Comparison of ENCODE assay signal across 8 mouse cellular contexts in the genomic region with DNA sequence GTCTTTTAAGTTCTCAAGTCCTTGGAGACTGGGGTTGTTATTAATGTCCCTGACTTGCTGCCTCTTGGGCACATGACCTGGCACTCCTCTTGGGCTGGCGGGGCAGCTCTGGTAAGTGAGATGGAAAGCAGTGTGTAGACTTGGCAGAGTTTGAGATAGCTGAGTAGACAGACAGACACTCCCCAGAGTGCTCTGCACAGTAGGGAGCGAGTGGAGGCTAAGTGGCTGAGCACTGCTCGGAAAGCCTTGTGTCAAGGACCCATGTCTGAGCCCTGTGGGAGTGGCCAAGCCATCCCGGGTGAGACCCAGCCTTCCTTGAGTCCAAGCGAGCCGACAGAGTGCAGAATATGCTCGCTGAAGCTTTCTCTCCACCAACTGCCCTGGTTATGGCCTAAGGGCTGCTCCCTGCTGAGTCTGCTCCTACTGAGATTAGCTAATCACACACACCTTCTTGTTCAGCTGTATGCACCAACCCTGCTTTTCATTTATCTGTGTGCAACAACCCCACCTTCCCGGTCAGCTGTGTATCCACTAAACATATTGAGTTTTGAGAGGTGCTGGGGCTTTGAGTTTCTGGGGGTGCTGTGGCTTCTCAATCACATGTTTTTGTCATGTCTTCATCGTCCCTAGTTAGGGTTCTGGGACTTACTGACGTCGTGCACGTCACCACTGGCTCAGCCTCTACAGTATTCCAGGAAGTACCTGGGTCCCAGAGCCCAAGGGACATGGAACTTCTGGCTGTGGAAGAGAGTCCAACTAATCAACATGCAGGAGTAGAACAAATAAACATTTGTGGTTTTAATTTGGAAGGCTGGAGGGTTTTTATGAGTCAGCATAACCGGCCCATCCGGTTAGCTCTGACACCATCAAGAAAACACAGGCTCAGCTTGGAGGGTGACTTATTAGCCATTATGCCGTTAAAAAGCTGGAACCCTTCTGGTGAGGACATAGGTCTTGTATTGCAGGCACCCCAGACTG. TPM values are rescaled to one million over a fixed set of nuclear protein-coding genes. Genes with fewer than 3 reads are reported as not detected.
DNase-seq lines count a peak whose midpoint lies in the region.

No protein-coding gene starts in this region.

- intact Hi-C loops in left cerebral cortex, postnatal 25 days (cut with DNase I): no loop called here

- peak; percentile 71 for DNase-seq in urinary bladder, postnatal 14 days (ENCODE audit: low spot score)
- no peak for DNase-seq in urinary bladder, postnatal 10 days (ENCODE audit: low spot score)
- DNase-seq in gastrocnemius, postnatal 10 days: peak; percentile 26
- DNase-seq in liver: peak; percentile 86
- DNase-seq in spleen, postnatal 14 days (ENCODE audit: low spot score in 2 of 2): peak; percentile 47 to 62
- no peak for DNase-seq in embryo, embryonic 11 days
- no peak for DNase-seq in left cerebral cortex, postnatal 25 days (ENCODE audit: low spot score in 2 of 2)
- no peak for DNase-seq in cerebellum, adult 9-10 months

RNA-seq across cellular contexts. Expression of a gene that starts 16.0 kb away (rescaled TPM):
- total RNA-seq in gastrocnemius, postnatal 10 days (2021): 1 to 10 TPM; 1.2 to 2.4 TPM
- 100 to 1,000 TPM; 749 to 762 TPM for total RNA-seq in left cerebral cortex, postnatal 25 days (2021)

RNA-seq across cellular contexts. Expression of a gene that starts 22.4 kb away (rescaled TPM):
- total RNA-seq in gastrocnemius, postnatal 10 days (2021): not detected
- total RNA-seq in left cerebral cortex, postnatal 25 days (2021): 1 to 10 TPM; 8.6 to 9.3 TPM

RNA-seq across cellular contexts. Expression of a gene that starts 42.4 kb away (rescaled TPM):
- not detected for total RNA-seq in gastrocnemius, postnatal 10 days (2021)
- under 1 TPM in 1 of 2 experiments, not detected in 1; 0.21 TPM for total RNA-seq in left cerebral cortex, postnatal 25 days (2021)

RNA-seq across cellular contexts. Expression of a gene that starts 50.3 kb away (rescaled TPM):
- total RNA-seq in gastrocnemius, postnatal 10 days (2021): 100 to 1,000 TPM; 255 to 307 TPM
- total RNA-seq in left cerebral cortex, postnatal 25 days (2021): 10 to 100 TPM; 82.4 to 94.4 TPM

RNA-seq across cellular contexts. Expression of a gene that starts 50.3 kb away (rescaled TPM):
- total RNA-seq in gastrocnemius, postnatal 10 days (2021): 10 to 100 TPM; 32.5 to 33.1 TPM
- 10 to 100 TPM; 67.9 to 74.1 TPM for total RNA-seq in left cerebral cortex, postnatal 25 days (2021)

Comparison
In these comparisons a context has a peak if more than half of its experiments do, and no peak if none do; other contexts are left out.
1. DNase-seq: peak in urinary bladder, postnatal 14 days (single experiment), gastrocnemius, postnatal 10 days (single experiment), liver (single experiment) and spleen, postnatal 14 days (2 of 2); none in urinary bladder, postnatal 10 days (single experiment), embryo, embryonic 11 days (single experiment), left cerebral cortex, postnatal 25 days (0 of 2) and cerebellum, adult 9-10 months (single experiment).
2. RNA of a gene that starts 16.0 kb away (total RNA-seq): 749 to 762 TPM in left cerebral cortex, postnatal 25 days; 1.2 to 2.4 TPM in gastrocnemius, postnatal 10 days; every median in the first group is over 100 times any median in the second.
3. RNA of a gene that starts 22.4 kb away (total RNA-seq): 8.6 to 9.3 TPM in left cerebral cortex, postnatal 25 days; not detected in gastrocnemius, postnatal 10 days; every median in the first group is over 4 times any median in the second.